Mouse (Mus musculus) cerebellum, adult 18-20 months (tissue): Measurements from ENCODE around the gene Rnf123.
"Not testable (repeated sequence)": the region's sequence is repeated elsewhere in the genome, so short reads cannot be mapped to it uniquely, and the experiment has no call there.

Experiments
- DNase-seq, 2 experiments: peaks; one replicate each; pipeline ENCODE4 v3.0.0; 2021

Gene Rnf123

GRCm38 (mm10) chr9:108035331-108036156, 47.6 kb downstream of the Rnf123 start:
- no peak for DNase-seq

DNA sequence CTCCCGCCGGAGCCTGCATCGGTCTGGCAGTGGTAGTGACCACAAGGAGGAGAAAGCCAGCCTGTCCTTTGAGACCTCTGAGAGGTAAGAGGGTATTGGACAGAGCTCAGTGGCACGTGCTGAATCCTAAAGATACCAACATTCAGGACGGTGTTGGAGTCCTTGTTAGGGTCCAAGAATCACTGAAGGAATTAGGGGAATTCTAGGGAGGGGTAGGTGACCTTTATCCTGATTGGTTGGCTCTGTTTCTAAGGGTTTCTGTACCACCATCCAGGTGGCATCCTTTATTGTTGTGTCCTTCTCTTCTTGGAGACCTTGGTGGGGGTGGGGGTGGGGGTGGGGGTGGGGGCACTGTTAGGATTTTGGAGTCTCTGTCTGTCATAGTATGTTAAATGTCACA, 51.0 kb downstream of the Rnf123 start:
- no peak for DNase-seq

DNA sequence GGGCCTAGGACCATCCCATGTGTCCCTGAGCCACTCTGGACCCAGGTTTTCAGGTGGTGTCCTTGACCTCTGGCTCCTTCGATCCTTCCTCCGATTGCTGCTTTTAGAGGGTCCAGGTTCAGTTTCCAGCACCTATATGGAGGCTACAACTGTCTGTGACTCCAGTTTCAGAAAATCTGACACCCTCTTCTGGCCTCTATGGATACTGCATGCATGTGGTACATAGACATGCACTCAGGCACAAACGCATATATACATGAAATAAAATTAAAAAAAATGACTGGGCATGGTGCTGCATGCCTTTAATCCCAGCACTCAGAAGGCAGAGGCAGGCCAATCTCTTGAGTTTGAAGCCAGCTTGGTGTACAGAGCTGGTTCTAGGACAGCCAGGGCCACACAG, 55.3 kb downstream of the Rnf123 start:
- no peak for DNase-seq

- no peak for DNase-seq
These were observed 56.6 kb downstream of the Rnf123 start for GRCm38 (mm10) chr9:108026584-108026983.

GRCm38 (mm10) chr9:108023216-108023615, 59.9 kb downstream of the Rnf123 start:
- DNase-seq, result peak; percentile 29 to 36

- DNase-seq, result no peak
These were observed 62.4 kb downstream of the Rnf123 start for GRCm38 (mm10) chr9:108020741-108021140.

DNA sequence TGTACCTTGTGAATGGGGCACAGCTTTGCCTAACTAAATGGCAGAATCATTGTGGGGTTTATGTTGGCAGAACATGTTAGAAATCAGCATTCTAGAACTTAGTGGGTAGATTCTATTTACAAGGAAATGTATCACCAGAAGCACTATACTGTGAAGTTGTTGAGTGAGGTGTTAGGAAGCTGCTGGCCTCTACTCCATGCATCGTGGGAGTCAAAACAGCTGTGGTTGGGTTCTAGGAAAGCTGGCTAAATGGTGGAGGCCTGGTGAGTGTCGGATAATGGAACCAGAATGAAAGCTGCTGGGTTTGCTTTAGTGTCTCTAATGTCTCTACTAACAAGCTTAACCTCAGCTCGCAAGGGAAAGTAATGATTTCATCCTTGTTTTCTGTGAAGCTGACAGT, 66.0 kb downstream of the Rnf123 start:
- DNase-seq, result no peak

GRCm38 (mm10) chr9:108013577-108013976, 69.6 kb downstream of the Rnf123 start:
- DNase-seq, result not testable (repeated sequence)

- no peak for DNase-seq
These were observed 72.8 kb downstream of the Rnf123 start for GRCm38 (mm10) chr9:108010385-108010784.

DNA sequence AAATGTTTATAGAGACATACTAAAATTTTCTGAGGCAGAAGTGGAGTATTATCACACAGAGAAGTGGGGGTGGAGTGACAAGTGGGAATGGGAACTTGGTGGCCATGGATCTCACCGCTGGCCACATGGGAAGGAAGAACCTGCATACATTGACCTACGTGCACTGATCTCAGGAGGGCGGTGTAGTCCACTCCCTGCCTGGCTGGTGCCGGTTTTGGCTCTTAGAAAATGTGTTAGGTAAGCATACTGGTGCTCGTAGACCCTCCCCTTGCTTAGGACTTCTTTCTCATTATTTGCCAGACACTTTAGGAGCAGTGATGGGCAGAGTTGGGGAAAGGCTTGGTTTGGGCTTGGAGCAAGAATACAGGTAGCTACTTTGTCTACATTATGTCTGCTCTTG, 75.1 kb downstream of the Rnf123 start:
- DNase-seq, result no peak

DNA sequence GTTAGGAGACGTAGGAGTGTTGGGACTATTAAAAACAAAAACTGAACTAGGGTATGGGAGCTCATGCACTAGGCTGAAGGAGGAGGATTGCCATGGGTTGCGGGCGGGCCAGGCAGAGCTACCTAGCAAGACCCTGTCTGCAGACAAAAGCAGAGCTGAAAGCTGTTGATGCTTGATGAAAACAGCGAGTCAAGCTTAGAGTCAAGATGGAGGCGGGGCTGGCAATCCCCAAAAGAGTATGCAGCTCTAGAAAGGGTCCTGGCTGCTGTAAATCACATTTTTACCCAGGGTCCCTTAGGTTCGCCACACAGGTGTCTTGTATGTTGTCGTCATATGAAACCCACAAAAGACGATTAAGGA, 79.6 kb downstream of the Rnf123 start:
- DNase-seq, result peak; percentile 29 to 36

- DNase-seq, result peak in 1 of 2 experiments; percentile 19
These were observed 80.2 kb downstream of the Rnf123 start for GRCm38 (mm10) chr9:108002778-108003530.

DNA sequence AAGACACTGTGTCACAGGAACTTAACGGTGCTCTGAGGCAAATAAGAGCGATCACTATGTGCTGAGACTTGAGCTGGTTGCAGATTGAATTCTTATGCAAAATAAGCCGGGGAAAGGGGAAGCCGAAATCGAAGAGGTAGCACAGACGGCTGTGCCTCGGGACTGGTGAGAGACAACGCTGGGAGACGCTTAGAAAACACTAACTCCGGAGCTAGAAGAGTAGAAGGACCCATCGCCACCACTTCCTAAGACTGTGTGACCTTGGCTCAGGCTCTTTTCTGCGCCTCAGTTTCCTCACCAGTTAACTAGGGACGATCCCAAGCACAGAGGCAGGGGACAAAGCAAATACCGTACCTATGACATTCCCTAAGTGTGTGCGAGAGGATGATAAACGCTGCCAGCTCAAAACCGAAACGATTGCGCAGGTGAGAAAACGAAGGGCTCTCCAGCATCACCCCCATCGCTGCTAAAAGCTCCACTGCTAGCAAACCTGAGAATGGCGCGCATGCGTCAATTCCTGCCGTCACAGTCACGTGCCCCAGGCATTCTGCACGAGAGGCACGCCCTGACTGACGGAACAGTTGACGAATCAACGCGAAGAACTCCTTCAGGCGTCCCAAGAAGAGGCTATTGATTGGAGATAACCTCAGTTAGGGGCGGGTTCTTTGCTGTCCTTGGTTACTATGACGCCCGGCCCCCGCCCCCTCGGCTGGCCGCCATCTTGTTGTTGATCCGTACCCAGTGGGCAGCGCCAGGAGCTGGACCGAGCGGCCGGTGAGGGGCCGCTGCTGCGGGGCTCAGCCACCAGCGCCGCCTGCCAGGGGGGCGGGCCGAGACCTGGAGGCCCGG, 81.0 kb downstream of the Rnf123 start, which contains the start of gene Ip6k1:
Gene Ip6k1 (plus strand): TSS at position 580 of the 849 bp plus-strand sequence.
- peak; percentile 100 for DNase-seq
